Mouse (Mus musculus) E14TG2a.4 (cell line): ENCODE results near the gene Calr3.

Experiments
- CTCF ChIP-seq: conservative IDR thresholded peaks from 2 replicates; pipeline ENCODE4 v1.5.1; 2014; ENCODE audit warnings: low read length
- NANOG ChIP-seq: IDR thresholded peaks from 2 replicates; pipeline ENCODE4 v1.6.1; 2014; ENCODE audit warnings: borderline replicate concordance, low read length, mixed read lengths

DNA sequence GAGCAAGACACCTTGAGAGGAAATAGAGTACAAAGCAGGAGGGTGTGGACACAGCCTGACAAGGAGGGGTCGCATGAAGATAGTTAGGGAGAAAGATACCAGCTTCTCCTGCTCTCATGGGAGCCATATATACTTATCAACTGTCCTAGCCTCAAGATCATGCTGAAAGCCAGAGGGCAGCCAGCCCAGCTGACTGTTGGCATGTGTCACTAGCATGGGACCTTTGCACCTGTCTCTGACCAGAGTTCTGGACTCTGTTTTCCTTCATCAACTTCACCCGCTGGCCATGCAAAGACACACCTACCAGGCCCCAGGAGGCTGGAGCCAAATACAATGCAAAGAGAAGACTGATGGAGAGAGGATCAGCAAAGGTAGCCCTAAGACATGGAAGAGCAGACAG is 25.6 kb upstream of the Calr3 start:
- TF ChIP-seq CTCF (no peak), NANOG (no peak)
